Mouse (Mus musculus): Measurements from ENCODE around the gene 1190005I06Rik.

GRCm38 (mm10) chr8:120678447-120678846 is 31.0 kb upstream of the 1190005I06Rik start:
- TF ChIP-seq CTCF (IDR thresholded peaks at IDR 0.05; ENCODE audit: insufficient read depth, low read depth, low read length) (peak; percentile 84), POLR2A (IDR thresholded peaks at IDR 0.05; ENCODE audit: insufficient read depth, low read depth, low read length) (no peak)

Measured in olfactory bulb, adult 2 months (tissue).